Mouse (Mus musculus) liver, adult 2 months (tissue): ENCODE results near the gene Hist1h2af.

Experiments used
- CTCF ChIP-seq: fragments of 200-500 bp; IDR thresholded peaks from 2 replicates; pipeline ENCODE4 v1.5.1; 2011; ENCODE audit warnings: low read depth, low read length, control low read depth
- POLR2A ChIP-seq: fragments of 200-500 bp; IDR thresholded peaks from 2 replicates; pipeline ENCODE4 v1.6.1; 2011; ENCODE audit warnings: low read length, control low read depth; ENCODE audit not compliant: insufficient read depth; ENCODE audit errors: extremely low read depth

- TF ChIP-seq CTCF (no peak), POLR2A (no peak)
Observed at GRCm38 (mm10) chr13:23501511-23501910, 32.2 kb upstream of the Hist1h2af start.
